Mouse (Mus musculus): ENCODE measurements around the gene Arl4c.
"Not testable (repeated sequence)": the region's sequence is repeated elsewhere in the genome, so short reads cannot be mapped to it uniquely, and the experiment has no call there.

Arl4c gene

GRCm38 (mm10) chr1:88654521-88655472 is 47.2 kb downstream of the Arl4c start:
- peak; percentile 51 to 64 for DNase-seq

GRCm38 (mm10) chr1:88653614-88654520 is 48.2 kb downstream of the Arl4c start:
- no peak for DNase-seq

GRCm38 (mm10) chr1:88652682-88653081 is 49.3 kb downstream of the Arl4c start:
- peak in 1 of 2 experiments; percentile 22 for DNase-seq

GRCm38 (mm10) chr1:88651668-88652067 is 50.4 kb downstream of the Arl4c start:
- DNase-seq = no peak

- DNase-seq = no peak
Measured at GRCm38 (mm10) chr1:88648742-88649141, 53.3 kb downstream of the Arl4c start.

- peak; percentile 35 to 43 for DNase-seq
Measured at GRCm38 (mm10) chr1:88645599-88646119, 56.4 kb downstream of the Arl4c start.

- no peak for DNase-seq
Measured at GRCm38 (mm10) chr1:88644417-88644816, 57.6 kb downstream of the Arl4c start.

- no peak for DNase-seq
Measured at GRCm38 (mm10) chr1:88643181-88643823, 58.7 kb downstream of the Arl4c start.

GRCm38 (mm10) chr1:88642735-88643134 is 59.3 kb downstream of the Arl4c start:
- no peak for DNase-seq

GRCm38 (mm10) chr1:88641678-88642215 is 60.3 kb downstream of the Arl4c start:
- DNase-seq = no peak

GRCm38 (mm10) chr1:88641194-88641593 is 60.8 kb downstream of the Arl4c start:
- no peak for DNase-seq

GRCm38 (mm10) chr1:88639432-88640281 is 62.4 kb downstream of the Arl4c start:
- DNase-seq = peak; percentile 46 to 50

- peak; percentile 65 to 79 for DNase-seq
Measured at GRCm38 (mm10) chr1:88638622-88639021, 63.4 kb downstream of the Arl4c start.

GRCm38 (mm10) chr1:88636579-88637161 is 65.4 kb downstream of the Arl4c start:
- DNase-seq = not testable (repeated sequence)

GRCm38 (mm10) chr1:88635659-88636058 is 66.4 kb downstream of the Arl4c start:
- DNase-seq = no peak

- DNase-seq = no peak
Measured at GRCm38 (mm10) chr1:88632851-88633250, 69.2 kb downstream of the Arl4c start.

- DNase-seq = no peak
Measured at GRCm38 (mm10) chr1:88629966-88630488, 72.0 kb downstream of the Arl4c start.

- DNase-seq = peak; percentile 45 to 52
Measured at GRCm38 (mm10) chr1:88625190-88625589, 76.8 kb downstream of the Arl4c start.

GRCm38 (mm10) chr1:88624376-88624775 is 77.6 kb downstream of the Arl4c start:
- DNase-seq = no peak

GRCm38 (mm10) chr1:88623541-88624115 is 78.4 kb downstream of the Arl4c start:
- no peak for DNase-seq

Data from lung, adult 18-20 months (tissue).